Mouse (Mus musculus) adrenal gland, adult 18-20 months (tissue): Measurements from ENCODE around the gene Slc30a10. TPM values are rescaled to one million over a fixed set of nuclear protein-coding genes. Genes with fewer than 3 reads are reported as not detected.

Source experiments
- DNase-seq, 2 experiments: peaks; one replicate each; pipeline ENCODE4 v3.0.0; 2021 to 2022; ENCODE audit warnings: low spot score in 2 of 2
- long read RNA-seq, 2 experiments: library from polyadenylated mRNA; stranded (forward); transcript quantifications; one replicate each; pipeline ENCODE4 v2.0.0; 2021
- total RNA-seq, 2 experiments: library from RNA; stranded (reverse); gene quantifications; 1 replicate in 1 of 2; 2 replicates in 1 of 2; pipeline ENCODE4 v1.2.3; 2021

The Slc30a10 gene
- total RNA-seq, result not detected
- long read RNA-seq, experiment 1, result 0 reads
- long read RNA-seq, experiment 2, result 0 reads

DNA sequence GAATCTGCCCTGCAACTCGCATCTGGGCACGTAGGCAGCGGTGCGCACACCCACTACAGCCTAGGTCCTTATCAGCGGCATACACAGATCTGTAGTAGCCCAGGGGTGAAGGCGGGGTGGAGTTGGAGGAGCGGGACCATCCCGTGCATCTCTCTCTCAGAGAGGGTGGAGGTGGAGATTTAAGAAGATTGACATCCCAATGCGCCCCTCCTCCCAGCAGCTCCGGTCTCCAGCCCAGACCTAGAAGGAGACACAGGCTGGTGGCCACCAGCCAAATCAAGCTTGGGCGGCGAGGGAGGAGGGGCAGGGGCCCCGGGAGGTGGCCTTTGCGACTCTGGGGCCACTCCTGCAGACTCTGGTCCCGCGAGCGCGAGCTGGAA lies at the start of gene Slc30a10:
Gene Slc30a10 (plus strand): TSS at position 274 of the 380 bp plus-strand sequence.
- peak in 1 of 2 experiments; percentile 4 for DNase-seq

- DNase-seq, result no peak
Observed at GRCm38 (mm10) chr1:185405921-185406320, 48.7 kb upstream of the Slc30a10 start.

DNA sequence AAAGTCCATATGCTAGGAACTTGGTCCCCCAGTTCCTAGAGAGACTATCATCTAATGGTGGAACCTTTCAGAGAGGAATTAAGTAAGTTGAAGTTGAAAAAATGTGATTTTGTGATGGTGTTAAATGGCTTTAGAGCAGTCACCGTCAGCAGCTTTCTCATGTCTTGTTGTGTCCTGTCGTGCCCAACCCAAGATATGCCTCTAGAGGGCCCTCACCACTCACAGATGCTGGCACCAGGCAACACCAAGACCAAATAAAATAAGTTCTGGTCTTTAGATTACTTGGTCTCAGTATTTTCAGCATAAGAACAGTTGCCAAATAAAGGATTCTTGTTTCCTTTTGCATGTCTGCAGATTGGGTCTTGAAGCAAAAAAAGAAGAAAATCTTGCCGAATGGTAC lies 44.8 kb upstream of the Slc30a10 start:
- DNase-seq, result no peak

DNA sequence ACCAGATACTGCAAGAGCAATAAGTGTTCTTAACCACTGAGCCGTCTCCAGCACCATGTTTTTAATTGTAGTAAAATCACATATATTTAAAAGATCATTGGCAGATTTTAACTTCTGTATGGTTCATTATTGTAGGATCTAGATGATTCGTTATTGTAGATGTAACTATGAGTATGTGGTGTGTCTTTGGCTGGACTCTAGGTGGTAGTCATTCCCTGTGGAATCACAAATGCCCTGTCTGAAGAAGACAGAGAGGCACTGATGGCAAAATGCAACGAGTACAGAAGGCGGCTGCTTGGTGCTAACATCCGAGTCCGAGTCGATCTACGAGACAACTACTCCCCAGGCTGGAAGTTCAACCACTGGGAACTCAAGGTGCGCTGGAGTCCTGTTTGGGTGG lies 36.6 kb upstream of the Slc30a10 start:
- DNase-seq, result no peak

GRCm38 (mm10) chr1:185419805-185420204 lies 34.8 kb upstream of the Slc30a10 start:
- no peak for DNase-seq

- DNase-seq, result no peak
Observed at GRCm38 (mm10) chr1:185420776-185421175, 33.9 kb upstream of the Slc30a10 start.

DNA sequence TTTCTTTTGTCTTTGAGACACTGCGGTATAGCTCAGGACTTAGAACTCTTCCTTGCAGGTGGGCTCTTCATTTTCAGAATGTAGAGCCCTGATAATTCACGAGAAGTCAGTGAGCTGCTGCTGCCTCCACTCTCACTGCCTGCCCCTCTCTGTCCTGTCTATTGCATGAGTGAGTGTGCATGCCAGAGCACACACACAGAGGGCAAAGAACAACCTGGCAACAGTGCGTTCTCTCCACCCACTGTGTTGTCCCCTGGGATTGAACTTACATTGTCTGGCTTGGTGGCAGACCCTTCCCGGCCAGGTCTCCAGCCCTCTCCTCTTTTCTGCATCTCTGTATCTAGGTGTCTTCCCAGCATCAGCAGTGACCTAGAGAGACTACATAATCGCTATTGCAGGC lies 28.1 kb upstream of the Slc30a10 start:
- DNase-seq, result no peak

GRCm38 (mm10) chr1:185430488-185430887 lies 24.2 kb upstream of the Slc30a10 start:
- no peak for DNase-seq

GRCm38 (mm10) chr1:185431245-185431997 lies 23.2 kb upstream of the Slc30a10 start:
- no peak for DNase-seq

- no peak for DNase-seq
Observed at GRCm38 (mm10) chr1:185431998-185432317, 22.7 kb upstream of the Slc30a10 start.

DNA sequence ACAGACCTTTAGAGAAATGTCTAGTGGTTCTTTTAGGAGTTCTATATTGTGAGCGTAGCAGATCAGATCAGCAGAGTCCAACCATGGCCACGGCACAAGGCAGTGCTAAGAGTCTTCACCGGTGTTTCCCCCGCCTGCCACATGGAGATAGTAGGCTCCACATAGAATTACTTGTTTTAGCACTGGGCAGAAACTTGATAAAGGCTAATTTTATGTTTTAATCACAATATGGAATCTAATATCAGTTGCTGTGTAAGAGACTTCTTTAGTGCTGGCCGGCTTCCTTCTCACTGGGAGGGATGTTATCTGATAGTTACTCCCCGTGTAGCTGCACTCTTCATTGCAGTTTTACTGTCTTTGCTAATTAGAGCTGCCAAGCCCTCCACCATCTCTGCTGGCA lies 21.5 kb upstream of the Slc30a10 start:
- no peak for DNase-seq

DNA sequence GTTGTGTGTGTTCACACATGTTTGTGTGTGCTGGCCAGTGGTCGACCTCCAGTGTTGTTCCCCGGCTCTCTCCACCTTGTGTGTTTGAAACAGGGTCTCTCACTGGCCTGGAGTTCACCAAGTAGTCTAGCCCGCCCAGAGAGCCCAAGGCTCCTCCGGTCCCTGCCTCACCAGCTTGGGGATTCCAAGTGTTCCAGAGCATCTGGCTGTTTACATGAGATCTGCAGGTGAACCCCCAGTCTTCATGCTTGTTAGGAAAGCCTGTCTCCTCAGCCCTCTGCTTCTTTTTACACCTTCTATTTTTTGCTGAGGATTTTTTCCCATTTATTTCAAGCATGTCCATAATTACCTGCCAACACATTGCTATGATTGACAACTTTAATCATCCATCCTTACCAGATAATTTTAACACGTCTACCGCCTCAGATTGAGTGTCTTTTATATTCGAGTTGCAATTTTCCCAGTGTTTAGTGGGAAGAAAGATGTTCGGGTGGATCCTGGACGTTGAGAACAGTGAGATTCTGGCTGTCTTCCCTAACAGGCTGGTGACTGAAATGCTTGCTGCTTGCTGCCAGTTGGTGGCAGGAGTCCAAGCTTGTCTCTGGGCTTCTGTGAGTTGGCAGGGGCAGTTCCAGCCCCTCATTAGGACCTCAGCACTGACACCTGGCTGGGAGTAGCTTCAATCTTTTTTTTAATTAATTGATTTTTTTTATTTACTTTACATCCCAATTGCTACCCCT lies 15.6 kb upstream of the Slc30a10 start:
- no peak for DNase-seq

- no peak for DNase-seq
Observed at GRCm38 (mm10) chr1:185441703-185442472, 12.8 kb upstream of the Slc30a10 start.

GRCm38 (mm10) chr1:185448936-185449335 lies 5.7 kb upstream of the Slc30a10 start:
- no peak for DNase-seq

DNA sequence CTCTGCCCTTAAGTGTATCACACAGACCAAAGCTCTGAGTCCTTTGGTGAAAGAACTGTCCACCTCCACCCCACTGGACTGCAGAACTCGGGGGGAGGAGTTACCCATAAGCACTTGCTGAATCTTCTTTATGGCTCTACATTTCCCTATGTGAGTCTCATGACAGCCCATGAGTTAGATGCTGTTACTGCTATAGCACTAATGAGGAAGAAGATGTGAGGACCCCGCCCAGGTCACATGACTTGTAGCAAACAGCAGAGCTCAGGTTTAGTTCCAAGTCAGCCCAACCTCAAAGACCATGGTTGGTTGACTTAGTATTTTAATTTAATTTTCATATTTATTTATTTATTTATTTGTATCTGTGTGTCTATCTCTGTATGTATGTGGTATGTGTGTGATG lies 4.9 kb upstream of the Slc30a10 start:
- DNase-seq, result no peak

GRCm38 (mm10) chr1:185451077-185451476 lies 3.6 kb upstream of the Slc30a10 start:
- DNase-seq, result no peak

DNA sequence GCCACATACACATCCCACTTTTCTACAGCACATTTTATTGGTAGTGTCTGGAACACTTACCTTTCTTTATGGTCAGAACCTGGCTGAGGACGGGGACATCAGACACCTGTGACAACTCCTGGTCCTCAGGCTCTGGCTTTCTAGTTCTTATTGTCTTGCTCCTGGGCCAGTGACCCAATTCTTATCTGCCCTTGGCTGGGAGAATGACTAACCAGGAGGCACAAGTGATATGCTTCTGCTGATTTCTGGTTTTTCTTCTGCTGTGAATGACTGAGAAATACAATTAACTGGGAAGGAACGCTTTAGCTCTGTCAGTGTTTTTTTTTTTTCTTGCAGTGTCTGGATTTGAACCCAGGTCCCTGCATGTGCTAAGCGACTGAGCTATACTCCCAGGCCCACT lies 3.2 kb upstream of the Slc30a10 start:
- DNase-seq, result no peak

DNA sequence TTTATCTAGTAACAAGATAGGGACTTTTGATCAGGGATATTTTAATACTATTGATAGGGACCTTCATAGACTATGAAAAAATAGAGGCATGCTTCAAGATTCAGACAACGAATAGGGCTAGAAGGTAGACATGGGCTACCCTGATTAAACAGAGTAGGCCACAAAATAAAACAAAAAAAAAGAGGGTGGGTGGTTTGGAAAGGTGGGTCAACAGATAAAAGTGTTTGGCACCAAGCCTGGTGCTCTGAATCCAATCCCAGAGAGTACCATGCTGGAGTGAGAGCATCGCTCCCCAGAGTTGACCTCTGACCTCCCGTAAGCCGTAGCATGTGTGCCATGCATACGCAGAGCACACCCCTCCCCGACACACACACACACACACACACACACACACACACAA lies 2.2 kb upstream of the Slc30a10 start:
- no peak for DNase-seq

DNA sequence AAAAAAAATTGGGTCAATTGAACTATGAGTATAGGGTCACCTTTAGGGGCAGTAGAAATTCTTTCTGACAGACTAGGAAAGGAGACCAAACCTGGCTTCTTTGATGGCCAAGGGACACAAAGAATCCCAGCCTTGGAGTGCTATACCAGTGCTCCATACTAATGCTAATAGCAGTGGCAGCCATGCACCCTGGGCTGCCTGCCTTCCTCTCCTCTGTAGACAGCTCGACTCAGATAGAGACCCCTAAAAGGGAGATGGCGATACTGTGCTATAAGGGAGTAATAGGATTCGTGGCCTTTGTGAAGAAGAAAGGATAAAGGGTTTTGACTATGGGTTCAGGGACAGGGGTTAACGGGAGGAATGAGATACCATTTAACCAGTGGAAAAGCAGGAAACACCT lies 504 bp upstream of the Slc30a10 start:
- DNase-seq, result no peak

GRCm38 (mm10) chr1:185454955-185455701 lies 480 bp downstream of the Slc30a10 start:
- DNase-seq, result peak in 1 of 2 experiments; percentile 2

DNA sequence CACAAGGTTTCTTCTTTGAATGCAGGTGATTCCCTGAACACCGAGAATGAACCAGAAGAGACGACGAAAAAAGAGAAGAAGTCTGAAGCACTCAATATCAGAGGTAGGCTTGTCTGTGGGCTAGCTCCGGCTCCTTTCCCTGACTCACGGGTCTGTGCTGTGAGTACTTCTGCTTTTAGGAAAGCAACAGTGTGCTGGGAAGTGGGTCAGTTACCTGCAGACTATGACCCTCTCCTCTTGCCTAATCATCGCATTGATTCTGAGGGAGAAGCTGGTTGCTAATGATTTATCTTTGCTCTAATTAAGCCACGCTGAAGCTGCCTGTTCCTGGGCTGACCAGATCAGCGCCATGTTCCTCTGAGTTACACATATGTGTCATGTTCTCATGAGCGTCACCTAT lies 1.7 kb downstream of the Slc30a10 start:
- DNase-seq, result no peak
